Mouse (Mus musculus) lung, postnatal 25 days (tissue): ENCODE results near the gene Inka1.

Experiments used
- DNase-seq: peaks from one replicate; pipeline ENCODE4 v3.0.0; 2022; ENCODE audit warnings: low spot score

The Inka1 gene

DNA sequence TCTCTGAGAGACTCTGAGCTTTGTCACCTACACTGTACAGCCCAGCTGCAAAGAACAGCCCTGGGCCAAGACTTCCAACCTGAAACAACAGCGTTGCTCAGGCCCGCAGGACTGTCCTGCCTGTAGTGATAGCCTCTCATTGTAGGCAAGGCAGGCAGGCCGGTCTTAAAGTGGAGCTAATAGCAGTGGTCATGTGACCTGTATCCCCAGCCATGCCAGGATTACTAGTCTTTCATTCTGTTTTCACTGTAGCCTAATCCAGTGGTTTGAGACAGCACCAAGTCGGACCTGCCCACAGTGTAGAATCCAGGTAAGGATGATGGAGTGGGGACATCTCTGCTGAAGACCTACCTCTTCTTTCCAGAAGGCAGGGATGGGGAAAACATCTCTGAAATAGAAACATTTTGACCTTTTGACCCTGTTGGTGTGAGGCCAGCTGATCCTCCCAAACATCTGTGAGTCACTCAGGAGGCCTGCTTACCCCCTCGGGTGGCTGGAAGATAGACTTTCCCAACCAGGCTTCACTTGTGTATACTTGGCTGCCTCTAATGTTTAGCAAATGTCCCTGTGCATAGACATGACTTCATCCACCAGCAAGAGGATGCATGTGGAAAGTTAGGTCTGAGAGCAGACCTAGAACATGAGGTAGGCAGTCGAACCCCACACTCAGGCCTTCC lies 29.9 kb downstream of the Inka1 start:
- no peak for DNase-seq

DNA sequence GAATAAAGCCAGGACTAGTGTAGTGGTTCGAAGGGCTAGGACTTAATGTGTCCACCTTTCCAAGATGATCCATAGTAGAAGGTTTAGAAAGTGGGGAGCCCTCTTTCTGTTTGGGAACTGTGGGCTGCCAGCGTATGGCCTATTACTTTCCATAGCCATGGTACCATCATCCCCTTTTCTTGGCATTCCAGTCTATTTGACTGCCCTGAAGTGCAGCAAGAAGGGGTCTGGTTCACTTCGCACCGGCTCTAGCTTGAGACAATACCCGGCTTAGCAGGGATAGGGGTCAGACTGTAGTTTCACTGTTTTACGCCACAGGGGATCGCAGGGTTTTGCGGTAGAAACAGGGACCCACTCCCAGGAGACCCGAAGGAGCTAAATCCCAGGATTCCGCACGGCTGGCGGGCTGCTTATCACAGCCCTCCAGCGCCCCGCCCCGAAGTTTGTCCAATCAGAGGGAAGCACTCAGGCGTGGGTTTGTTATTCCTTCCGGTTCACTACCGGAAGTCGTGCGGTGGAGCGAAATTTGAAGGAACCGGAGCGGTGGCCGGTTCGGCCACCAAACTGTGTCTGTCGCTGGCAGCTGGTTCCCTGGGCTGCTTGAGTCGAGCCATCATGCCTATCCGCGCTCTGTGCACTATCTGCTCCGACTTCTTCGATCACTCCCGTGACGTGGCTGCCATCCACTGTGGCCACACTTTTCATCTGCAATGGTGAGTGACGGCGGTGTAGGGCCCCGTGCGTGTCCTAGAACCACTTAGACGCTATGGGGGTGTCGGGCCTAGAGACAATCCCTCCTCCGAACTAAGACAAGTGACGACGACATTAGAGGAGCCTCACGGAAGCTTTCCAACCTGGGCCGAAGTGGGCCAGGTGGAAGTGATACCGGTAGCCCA lies 35.0 kb downstream of the Inka1 start:
- peak; percentile 93 for DNase-seq

DNA sequence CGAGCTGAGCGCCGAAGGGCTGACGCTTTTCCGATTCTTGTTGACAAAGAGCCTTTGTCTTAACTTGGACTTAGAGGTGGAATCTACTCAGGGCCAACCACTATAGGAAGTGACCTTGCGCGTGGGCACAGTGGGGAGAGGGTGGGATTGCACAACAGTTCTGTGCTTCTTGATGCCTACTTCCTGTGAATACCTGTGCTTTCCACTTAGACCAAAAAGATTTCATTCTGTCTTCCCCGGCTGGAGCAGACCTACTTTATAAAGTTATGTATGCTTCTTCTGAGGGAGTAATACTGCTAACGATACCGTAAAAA lies 35.8 kb downstream of the Inka1 start, which contains the start of gene Traip:
Gene Traip (plus strand): TSS at position 215 of the 314 bp plus-strand sequence.
- no peak for DNase-seq

DNA sequence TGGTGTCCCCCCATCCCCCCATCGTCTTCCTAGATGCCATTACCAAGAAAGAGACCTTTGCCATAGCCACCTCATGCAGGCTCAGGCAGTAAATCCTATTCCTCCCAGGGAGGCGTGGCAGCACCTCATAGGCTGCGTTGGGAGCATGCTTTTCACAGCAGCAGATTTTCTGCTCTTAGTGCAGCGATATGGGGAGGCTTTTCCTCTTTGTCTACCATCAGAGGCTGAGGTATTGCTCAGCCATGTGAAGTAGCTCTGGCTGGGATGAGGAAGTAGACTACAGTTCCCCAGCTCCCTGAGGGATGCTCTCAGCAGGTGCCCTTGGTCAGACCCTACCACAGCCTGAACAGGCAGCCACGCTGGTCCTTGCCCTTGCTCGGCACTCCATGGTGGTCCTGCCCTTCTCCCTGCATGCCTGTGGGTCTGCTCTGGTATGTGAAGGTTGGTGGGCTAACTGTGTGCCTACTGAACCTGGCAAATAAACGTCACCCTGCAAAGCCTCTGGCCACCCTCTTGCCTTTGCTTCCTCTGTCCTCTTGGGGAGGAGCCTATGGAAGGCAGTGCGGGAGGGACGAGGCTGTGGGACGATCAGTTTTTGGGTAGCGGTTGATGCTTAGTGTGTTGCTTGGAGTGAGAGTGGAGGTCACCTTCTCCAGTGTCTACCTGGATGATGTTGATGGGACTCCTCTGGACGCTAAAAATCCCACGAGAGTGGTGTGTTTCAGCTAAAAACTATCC lies 36.3 kb downstream of the Inka1 start:
- no peak for DNase-seq

DNA sequence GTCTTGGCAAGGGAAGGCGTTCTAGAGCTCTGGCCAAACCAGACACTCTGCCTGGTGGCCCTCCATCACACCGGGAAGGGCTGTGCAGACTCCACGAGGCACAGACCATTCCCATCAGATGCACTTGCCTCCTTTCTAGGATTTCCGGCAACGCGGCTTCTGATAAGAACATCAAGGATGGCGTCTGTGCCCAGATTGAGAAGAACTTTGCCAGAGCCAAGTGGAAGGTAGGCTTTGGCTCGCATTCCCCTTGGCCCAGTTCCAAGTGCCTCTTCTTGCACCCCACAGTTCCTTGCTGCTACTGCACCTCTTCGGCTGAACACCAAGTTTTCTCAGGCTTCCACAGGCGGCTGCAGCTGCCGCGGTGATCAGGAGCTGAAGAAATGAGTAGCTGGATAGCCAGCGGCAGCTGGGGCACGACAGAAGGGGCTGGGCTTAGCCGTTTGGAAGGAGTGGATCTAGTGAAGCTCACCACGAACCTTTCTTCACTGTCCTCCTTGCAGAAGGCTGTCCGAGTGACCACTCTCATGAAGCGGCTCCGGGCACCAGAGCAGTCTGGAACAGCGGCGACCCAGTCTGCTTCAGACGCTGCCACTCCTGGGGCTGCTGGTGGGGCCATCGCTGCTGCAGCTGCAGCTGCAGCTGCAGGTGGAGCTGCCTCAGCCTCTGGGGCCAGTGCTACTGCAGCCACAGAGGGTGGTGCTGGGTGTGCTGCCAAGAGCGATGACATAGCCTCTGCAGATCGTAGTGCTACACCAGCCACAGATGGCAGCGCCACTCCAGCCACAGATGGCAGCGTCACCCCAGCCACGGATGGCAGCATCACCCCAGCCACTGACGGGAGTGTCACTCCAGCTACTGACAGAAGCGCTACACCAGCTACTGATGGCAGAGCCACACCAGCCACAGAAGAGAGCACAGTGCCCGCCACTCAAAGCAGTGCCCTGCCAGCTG lies 38.2 kb downstream of the Inka1 start:
- DNase-seq: no peak

DNA sequence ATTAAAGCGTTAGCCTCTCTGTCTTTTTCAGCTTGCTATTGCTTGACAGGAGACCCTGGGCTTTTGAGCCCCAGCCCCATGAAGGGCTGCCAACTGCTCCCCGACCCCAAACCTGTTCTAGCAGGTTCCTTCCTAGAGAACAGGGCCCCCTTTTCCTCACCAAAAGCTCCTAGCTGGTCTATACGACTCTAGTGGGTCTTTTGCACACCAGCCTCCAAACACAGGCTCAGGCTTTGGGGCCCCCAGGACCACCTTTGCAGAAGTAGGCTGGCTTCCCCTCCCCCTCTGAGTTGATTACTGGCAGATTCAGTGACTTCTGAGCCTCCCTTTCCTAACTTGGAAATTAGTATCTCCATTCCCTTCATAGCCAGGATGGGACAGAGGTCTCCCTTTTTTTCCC lies 48.8 kb downstream of the Inka1 start:
- no peak for DNase-seq

DNA sequence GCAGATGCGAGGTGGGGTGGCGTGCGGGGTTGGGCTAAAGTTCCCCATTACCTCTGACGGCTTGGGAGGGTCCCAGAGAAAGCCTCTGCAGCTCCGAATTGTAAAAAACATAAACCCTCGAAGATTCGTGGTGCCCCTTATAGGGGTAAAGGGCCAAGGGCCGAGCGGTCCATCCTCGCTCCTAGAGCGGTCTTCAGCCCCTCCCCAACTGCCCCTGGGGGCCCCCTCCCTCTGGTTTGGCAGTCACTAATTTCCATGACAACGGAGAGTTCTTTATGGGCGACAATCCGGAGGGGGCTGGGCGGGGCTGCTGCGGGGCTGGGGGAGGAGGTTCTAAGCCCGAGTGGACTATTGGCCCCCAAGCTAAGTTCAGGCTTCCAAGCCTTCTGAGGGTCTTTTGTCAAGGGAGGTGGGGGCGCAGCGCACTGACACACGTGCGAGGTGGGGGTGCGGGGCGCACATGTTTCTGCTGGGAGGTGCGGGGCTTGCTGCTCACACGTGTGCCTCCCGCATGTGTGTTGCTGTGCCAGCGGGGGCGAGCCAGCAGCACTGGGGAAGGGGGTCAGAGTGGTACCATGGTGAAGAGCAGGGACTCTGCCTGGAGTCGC lies 49.4 kb downstream of the Inka1 start:
- DNase-seq: no peak

DNA sequence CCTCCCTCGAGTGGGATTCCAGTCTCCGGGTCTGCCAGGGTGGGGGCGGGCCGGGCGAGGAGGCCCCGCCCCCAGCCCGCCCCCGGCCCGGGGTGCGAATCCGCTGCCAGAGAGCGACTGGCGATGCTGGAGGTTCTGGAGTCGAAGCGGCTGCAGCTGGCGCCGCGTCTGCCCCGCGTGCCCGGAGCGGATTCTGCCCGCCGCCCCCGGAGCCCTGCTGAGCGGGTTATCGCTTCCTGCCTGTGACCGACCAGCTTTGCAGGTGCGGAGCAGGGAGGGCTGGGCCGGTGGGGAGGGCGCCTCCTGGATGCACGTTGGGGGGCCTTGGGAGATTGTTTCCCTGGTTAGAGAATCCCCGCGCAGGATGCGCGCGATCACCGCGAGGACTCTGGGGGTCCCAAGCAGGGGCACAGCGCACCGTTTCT lies 49.9 kb downstream of the Inka1 start:
- DNase-seq: no peak

DNA sequence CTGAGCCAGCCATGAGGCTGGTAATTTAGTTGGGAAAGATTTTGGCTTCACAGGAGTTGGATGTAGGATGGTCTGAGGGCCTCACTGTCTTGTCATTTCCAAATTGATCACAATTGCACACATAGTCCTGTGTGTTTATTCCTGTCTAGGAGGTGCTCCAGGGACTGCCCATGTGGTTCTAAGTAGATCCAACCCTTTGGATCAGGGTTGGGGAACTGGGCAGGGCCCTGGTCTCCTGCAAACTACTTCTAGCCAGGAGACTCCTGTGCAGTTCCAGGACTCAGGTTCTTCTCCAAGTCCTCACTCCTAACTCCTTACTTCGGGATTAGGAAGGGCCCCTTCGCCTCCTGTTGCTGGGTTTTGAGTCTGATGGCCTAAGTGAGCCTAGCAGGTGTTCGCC lies 50.3 kb downstream of the Inka1 start, which contains the start of gene Camkv:
Gene Camkv (plus strand): TSS at position 301 of the 400 bp plus-strand sequence.
- no peak for DNase-seq
